Mouse (Mus musculus) cerebellum, postnatal 10 days (tissue): ENCODE results near the gene Rps16.
A peak's percentile ranks its signal among the peaks of the same experiment; 100 is the strongest.

Source experiments
- DNase-seq, 2 experiments: peaks; one replicate each; pipeline ENCODE4 v3.0.0; 2021; ENCODE audit warnings: mixed read lengths in 2 of 2

Rps16 gene

DNA sequence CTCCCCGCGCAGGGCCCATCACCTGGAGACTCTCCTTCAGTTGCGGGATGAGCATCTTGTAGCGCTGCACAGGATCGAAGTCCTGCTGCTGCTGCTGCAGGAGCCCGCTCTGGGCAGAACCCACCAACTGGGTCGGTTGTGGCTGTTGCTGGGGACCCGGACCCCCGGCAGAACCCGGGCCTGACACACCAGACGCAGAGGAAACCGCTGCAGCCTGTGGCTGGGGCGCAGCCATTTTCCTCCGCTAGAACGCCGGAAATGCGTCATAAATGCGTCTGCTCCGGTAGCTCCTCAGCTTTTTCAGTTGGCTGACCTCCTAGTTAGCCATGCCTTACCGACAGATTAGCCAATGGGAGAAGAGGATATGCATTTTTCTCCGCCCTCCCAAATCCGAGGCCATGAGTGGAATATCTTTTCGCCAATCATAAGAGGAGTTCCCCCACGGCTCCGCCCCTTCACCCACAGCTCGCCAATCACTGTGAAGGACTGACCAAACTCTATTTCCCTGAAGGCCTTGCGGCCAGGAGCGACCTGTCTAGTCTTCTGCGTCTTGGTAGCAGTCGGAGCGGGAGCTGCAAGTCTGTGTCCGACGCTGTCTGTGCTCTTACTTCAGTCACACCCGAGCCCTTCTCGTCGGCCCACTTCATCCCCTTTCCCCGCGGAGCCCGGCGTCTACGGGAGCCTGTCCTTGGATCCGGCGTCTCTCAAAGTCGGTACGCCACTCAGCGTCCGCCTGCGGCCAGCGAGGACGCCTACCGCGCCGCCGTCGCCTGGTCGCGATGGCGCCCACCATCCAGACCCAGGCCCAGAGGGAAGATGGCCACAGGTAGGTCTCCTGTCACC is 42.2 kb downstream of the Rps16 start, which contains the start of the genes Med29 and Paf1:
Med29 (minus strand) TSS at position 280 of the 843 bp plus-strand sequence.
Paf1 (plus strand) TSS at position 523 of the 843 bp plus-strand sequence.
- DNase-seq: peak; percentile 96 to 98

GRCm38 (mm10) chr7:28393272-28393951 is 43.0 kb downstream of the Rps16 start:
- peak in 1 of 2 experiments; percentile 34 for DNase-seq

- no peak for DNase-seq
These were observed 45.0 kb downstream of the Rps16 start for GRCm38 (mm10) chr7:28395425-28395824.

- peak; percentile 65 to 73 for DNase-seq
These were observed 47.5 kb downstream of the Rps16 start for GRCm38 (mm10) chr7:28398000-28398399.

GRCm38 (mm10) chr7:28398696-28399340 is 48.4 kb downstream of the Rps16 start:
- no peak for DNase-seq

DNA sequence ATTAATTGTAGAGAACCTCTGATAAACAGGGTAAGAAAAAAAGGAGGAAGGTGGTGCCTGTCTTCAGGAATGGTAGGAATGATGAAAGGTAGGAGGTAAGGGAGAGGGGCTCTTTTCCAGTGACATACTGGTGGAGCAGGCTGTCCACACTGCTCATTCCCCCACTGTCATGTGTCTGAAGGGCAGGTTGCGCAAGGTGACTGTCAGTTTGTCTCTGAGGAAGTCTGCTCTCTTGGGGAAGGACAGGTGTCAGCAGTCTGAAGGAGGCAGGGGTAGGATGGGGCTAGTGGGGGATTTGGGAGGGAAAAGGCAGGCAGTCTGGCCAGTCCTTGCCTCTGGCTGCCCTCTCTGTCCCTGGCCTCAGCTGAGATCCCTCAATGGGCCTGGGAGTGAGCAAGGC is 50.6 kb downstream of the Rps16 start:
- DNase-seq: no peak

GRCm38 (mm10) chr7:28401942-28402341 is 51.5 kb downstream of the Rps16 start:
- DNase-seq: no peak
